Mouse (Mus musculus): ENCODE measurements around the gene Dpm1. TPM values are rescaled to one million over a fixed set of nuclear protein-coding genes. Genes with fewer than 3 reads are reported as not detected.

Dpm1 gene
- total RNA-seq, 2 experiments from 2014 or later = 30.5 to 95.9 TPM

- ATAC-seq (replicated peaks; ENCODE audit: low FRiP score, low TSS enrichment, poor library complexity, severe bottlenecking) = peak; percentile 34
These were observed 531 bp upstream of the Dpm1 start for GRCm38 (mm10) chr2:168230773-168231470.

- peak; percentile 48 for ATAC-seq (replicated peaks; ENCODE audit: low FRiP score, low TSS enrichment, poor library complexity, severe bottlenecking)
These were observed 1.0 kb downstream of the Dpm1 start for GRCm38 (mm10) chr2:168229116-168230025.

- ATAC-seq (replicated peaks; ENCODE audit: low FRiP score, low TSS enrichment, poor library complexity, severe bottlenecking) = no peak
These were observed 7.1 kb downstream of the Dpm1 start for GRCm38 (mm10) chr2:168223326-168223725.

GRCm38 (mm10) chr2:168213788-168214397, 16.5 kb downstream of the Dpm1 start:
- ATAC-seq (replicated peaks; ENCODE audit: low FRiP score, low TSS enrichment, poor library complexity, severe bottlenecking) = peak; percentile 69

- no peak for ATAC-seq (replicated peaks; ENCODE audit: low FRiP score, low TSS enrichment, poor library complexity, severe bottlenecking)
These were observed 22.5 kb downstream of the Dpm1 start for GRCm38 (mm10) chr2:168207883-168208282.

- peak; percentile 87 for ATAC-seq (replicated peaks; ENCODE audit: low FRiP score, low TSS enrichment, poor library complexity, severe bottlenecking)
These were observed 23.4 kb downstream of the Dpm1 start, which contains the start of gene Adnp for GRCm38 (mm10) chr2:168206725-168207644. Gene Adnp, minus strand, starts transcription at chr2:168207112.

- peak; percentile 14 for ATAC-seq (replicated peaks; ENCODE audit: low FRiP score, low TSS enrichment, poor library complexity, severe bottlenecking)
These were observed 24.4 kb downstream of the Dpm1 start for GRCm38 (mm10) chr2:168205681-168206631.

- ATAC-seq (replicated peaks; ENCODE audit: low FRiP score, low TSS enrichment, poor library complexity, severe bottlenecking) = peak; percentile 70
These were observed 25.1 kb downstream of the Dpm1 start for GRCm38 (mm10) chr2:168205265-168205664.

- no peak for ATAC-seq (replicated peaks; ENCODE audit: low FRiP score, low TSS enrichment, poor library complexity, severe bottlenecking)
These were observed 25.9 kb downstream of the Dpm1 start for GRCm38 (mm10) chr2:168204476-168204999.

GRCm38 (mm10) chr2:168200014-168200691, 30.2 kb downstream of the Dpm1 start:
- peak; percentile 42; the same call in 1 of the 2 replicates for ATAC-seq (replicated peaks; ENCODE audit: low FRiP score, low TSS enrichment, poor library complexity, severe bottlenecking)

- ATAC-seq (replicated peaks; ENCODE audit: low FRiP score, low TSS enrichment, poor library complexity, severe bottlenecking) = no peak
These were observed 30.9 kb downstream of the Dpm1 start for GRCm38 (mm10) chr2:168199476-168199875.

- no peak for ATAC-seq (replicated peaks; ENCODE audit: low FRiP score, low TSS enrichment, poor library complexity, severe bottlenecking)
These were observed 32.0 kb downstream of the Dpm1 start for GRCm38 (mm10) chr2:168198421-168198820.

GRCm38 (mm10) chr2:168195721-168196120, 34.7 kb downstream of the Dpm1 start:
- ATAC-seq (replicated peaks; ENCODE audit: low FRiP score, low TSS enrichment, poor library complexity, severe bottlenecking) = no peak

- ATAC-seq (replicated peaks; ENCODE audit: low FRiP score, low TSS enrichment, poor library complexity, severe bottlenecking) = no peak
These were observed 36.7 kb downstream of the Dpm1 start for GRCm38 (mm10) chr2:168193685-168194084.

- no peak for ATAC-seq (replicated peaks; ENCODE audit: low FRiP score, low TSS enrichment, poor library complexity, severe bottlenecking)
These were observed 38.5 kb downstream of the Dpm1 start for GRCm38 (mm10) chr2:168191856-168192255.

GRCm38 (mm10) chr2:168175946-168176345, 54.4 kb downstream of the Dpm1 start:
- ATAC-seq (replicated peaks; ENCODE audit: low FRiP score, low TSS enrichment, poor library complexity, severe bottlenecking) = no peak

GRCm38 (mm10) chr2:168170167-168170685, 60.2 kb downstream of the Dpm1 start:
- ATAC-seq (replicated peaks; ENCODE audit: low FRiP score, low TSS enrichment, poor library complexity, severe bottlenecking) = peak; percentile 98

All from megakaryocyte-erythroid progenitor cell, adult 5-6 weeks (primary cell).